ENCODE assay signal across 9 mouse cellular contexts in genomic region chr6:71398829-71399609, GRCm38 (mm10). TPM values are rescaled to one million over a fixed set of nuclear protein-coding genes. Genes with fewer than 3 reads are reported as not detected.
DNase-seq lines count a peak whose midpoint lies in the region.
"Had no signal": no experiment of that assay in that cellular context is flagged by ENCODE, and none has a peak within 500 bp of the region (broad histone marks: within the 10 kb centered on the region; RNA-seq: fewer than 3 reads in every experiment).

No protein-coding gene starts in this region.

- H3K27ac ChIP-seq in heart, embryonic 10.5 days = no peak overlapping the region

- 83% methylated on average over 4 of the region's 4 CpGs for WGBS in heart, embryonic 10.5 days

- no peaks in the 10 kb centered on the region for H3K9me3 ChIP-seq in heart, embryonic 10.5 days

- peaks cover 6% of the 10 kb centered on the region; the same call in 1 of the 2 replicates for H3K4me1 ChIP-seq in heart, embryonic 10.5 days

- H3K36me3 ChIP-seq in heart, embryonic 10.5 days = peaks cover 23% of the 10 kb centered on the region

- DNase-seq in heart, adult 8-10 months (ENCODE audit: low spot score) = peak; percentile 38
- no peak for DNase-seq in heart, embryonic 10.5 days (ENCODE audit: low spot score)
- peak; percentile 13 for DNase-seq in ovary, postnatal 14 days (ENCODE audit: low spot score)
- DNase-seq in ovary, adult 18-20 months (ENCODE audit: low spot score) = no peak
- DNase-seq in cerebellum, postnatal 10 days = peak; percentile 68 to 81
- DNase-seq in layer of hippocampus, postnatal 10 days (ENCODE audit: low spot score in 2 of 2) = peak; percentile 23 to 40
- no peak for DNase-seq in testis, postnatal 14 days (ENCODE audit: low spot score)
- no peak for DNase-seq in gastrocnemius, postnatal 25 days

- H3K4me3 ChIP-seq in heart, embryonic 10.5 days = no peak overlapping the region

- no peaks in the 10 kb centered on the region for H3K27me3 ChIP-seq in heart, embryonic 10.5 days (ENCODE audit: insufficient read depth, poor library complexity, severe bottlenecking)

RNA-seq across cellular contexts. Expression of gene Cd8a, which starts 25.8 kb away (rescaled TPM):
- total RNA-seq in heart, adult 8-10 months (2022) = under 1 TPM; 0.08 to 0.22 (median 0.15) TPM
- 0.11 TPM in 1 of 2 replicates, not detected in the other for polyA plus RNA-seq in heart, embryonic 10.5 days (2016; fragmentation: Nextera tagmentation; extraction: Ambion mirVana)
- total RNA-seq in layer of hippocampus, postnatal 10 days (2021) = not detected
- total RNA-seq in gastrocnemius, postnatal 25 days (2021) = under 1 TPM in 1 of 2 experiments, not detected in 1; 0.51 TPM
- total RNA-seq: layer of hippocampus, postnatal 14 days had no signal

RNA-seq across cellular contexts. Expression of gene Rmnd5a, which starts 41.4 kb away (rescaled TPM):
- 10 to 100 TPM; 74.5 to 77.5 (median 77.2) TPM for total RNA-seq in heart, adult 8-10 months (2022)
- polyA plus RNA-seq in heart, embryonic 10.5 days (2016; fragmentation: Nextera tagmentation; extraction: Ambion mirVana) = 9.7 and 11.4 TPM in 2 replicates
- total RNA-seq in layer of hippocampus, postnatal 10 days (2021) = 10 to 100 TPM; 69.4 to 74.7 TPM
- total RNA-seq in gastrocnemius, postnatal 25 days (2021) = 10 to 100 TPM; 85.7 to 94.4 TPM

Comparison
In these comparisons a context has a peak if more than half of its experiments do, and no peak if none do; other contexts are left out.
1. DNase-seq: peak in heart, adult 8-10 months (single experiment), ovary, postnatal 14 days (single experiment), cerebellum, postnatal 10 days (2 of 2) and layer of hippocampus, postnatal 10 days (2 of 2); none in heart, embryonic 10.5 days (single experiment), ovary, adult 18-20 months (single experiment), testis, postnatal 14 days (single experiment) and gastrocnemius, postnatal 25 days (single experiment).